Mouse (Mus musculus) lung, postnatal 0 days (tissue): Measurements from ENCODE around the gene Safb2.

Experiments
- CTCF ChIP-seq: IDR thresholded peaks from 2 replicates; pipeline ENCODE4 v1.5.1; 2016; ENCODE audit warnings: antibody characterized with exemption, mild to moderate bottlenecking
- EP300 ChIP-seq: IDR thresholded peaks from 2 replicates; pipeline ENCODE4 v1.6.1; 2016; ENCODE audit warnings: antibody characterized with exemption, mild to moderate bottlenecking, control low read depth

DNA sequence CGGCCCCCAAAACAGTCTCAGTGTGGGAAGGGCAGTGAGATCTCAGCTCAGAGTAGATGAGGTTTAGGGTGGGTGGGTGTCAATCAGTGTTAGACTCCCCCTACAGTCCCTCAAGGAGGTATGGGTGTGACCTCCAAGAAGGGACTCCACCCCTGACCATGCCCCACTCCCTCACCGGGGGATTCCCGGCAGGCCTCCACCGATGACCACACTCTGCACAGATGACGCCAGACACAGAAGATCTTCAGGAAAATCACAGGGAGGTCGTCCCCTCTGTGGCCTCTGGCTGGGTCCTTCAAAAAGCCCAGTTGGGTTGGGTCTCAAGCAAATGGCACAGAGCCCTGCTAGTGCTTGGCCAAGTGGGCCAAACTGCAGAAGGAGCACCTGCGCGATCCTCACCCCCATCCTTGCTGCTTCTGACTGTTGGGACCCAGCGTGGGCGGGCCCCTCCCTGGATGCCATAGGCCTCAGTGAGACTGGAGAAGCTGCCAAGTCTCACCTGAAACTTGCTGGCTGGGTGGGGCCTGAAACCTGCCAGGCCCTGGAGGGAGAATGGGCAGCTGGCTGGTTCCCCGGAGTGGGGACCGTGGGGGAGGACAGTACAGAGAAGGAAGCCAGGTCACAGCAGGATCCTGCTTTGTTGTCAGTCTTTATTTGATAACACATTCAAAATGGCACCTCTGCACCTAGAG is 33.5 kb downstream of the Safb2 start:
- TF ChIP-seq CTCF = no peak
- TF ChIP-seq EP300 = no peak
